Mouse (Mus musculus): ENCODE measurements around the gene Hist1h2ag. TPM values are rescaled to one million over a fixed set of nuclear protein-coding genes. Genes with fewer than 3 reads are reported as not detected.
A peak's percentile ranks its signal among the peaks of the same experiment; 100 is the strongest.
"Not testable (repeated sequence)": the region's sequence is repeated elsewhere in the genome, so short reads cannot be mapped to it uniquely, and the experiment has no call there.

Gene Hist1h2ag
- polyA plus RNA-seq (2014; fragmentation: Nextera tagmentation; extraction: Ambion mirVana), result 71.0 and 82.2 TPM in 2 replicates

GRCm38 (mm10) chr13:22042568-22043502 lies at the start of gene Hist1h2ag, which contains the start of gene Hist1h2bj:
Hist1h2ag (minus strand) TSS chr13:22042944.
Hist1h2bj (plus strand) TSS chr13:22043214.
- Histone ChIP-seq H3K4me3 (ENCODE audit: low read depth, low read length) (peak within 1 kb of the TSS; percentile 46), H3K9ac (peak within 1 kb of the TSS; percentile 63), H3K27ac (ENCODE audit: low read depth) (peak within 1 kb of the TSS; percentile 98), H3K4me2 (peak within 1 kb of the TSS; percentile 80)
- not testable (repeated sequence) for H3K4me1 ChIP-seq (ENCODE audit: insufficient read depth); H3K27me3 ChIP-seq (ENCODE audit: insufficient read depth, low read length); H3K9me3 ChIP-seq (ENCODE audit: low read depth, low read length); H3K36me3 ChIP-seq (ENCODE audit: insufficient read depth)
- under 1% methylated on average over 34 of the region's 80 CpGs for WGBS
- DNase-seq (peak; percentile 99), ATAC-seq (ENCODE audit: insufficient read depth) (peak; percentile 91)

GRCm38 (mm10) chr13:22084140-22084539 lies 41.4 kb upstream of the Hist1h2ag start, which contains the start of gene Vmn1r188:
Vmn1r188 (plus strand) TSS chr13:22084440.
- not testable (repeated sequence) for H3K27me3 ChIP-seq (ENCODE audit: insufficient read depth, low read length); ATAC-seq (ENCODE audit: insufficient read depth); H3K4me3 ChIP-seq (ENCODE audit: low read depth, low read length); H3K4me2 ChIP-seq; H3K36me3 ChIP-seq (ENCODE audit: insufficient read depth); DNase-seq; H3K27ac ChIP-seq (ENCODE audit: low read depth); H3K9ac ChIP-seq; H3K9me3 ChIP-seq (ENCODE audit: low read depth, low read length); H3K4me1 ChIP-seq (ENCODE audit: insufficient read depth)
- 84% methylated on average over 1 of the region's 1 CpGs for WGBS

- H3K4me2 ChIP-seq, result no peak overlapping the region
- no peaks in the 10 kb centered on the region for H3K27me3 ChIP-seq (ENCODE audit: insufficient read depth, low read length)
- H3K9me3 ChIP-seq (ENCODE audit: low read depth, low read length), result no peaks in the 10 kb centered on the region
- WGBS, result 31% methylated on average over 1 of the region's 1 CpGs
- DNase-seq, result no peak
- no peaks in the 10 kb centered on the region for H3K36me3 ChIP-seq (ENCODE audit: insufficient read depth)
- no peak for ATAC-seq (ENCODE audit: insufficient read depth)
- no peak overlapping the region for H3K27ac ChIP-seq (ENCODE audit: low read depth)
- no peak overlapping the region for H3K9ac ChIP-seq
- no peaks in the 10 kb centered on the region for H3K4me1 ChIP-seq (ENCODE audit: insufficient read depth)
- no peak overlapping the region for H3K4me3 ChIP-seq (ENCODE audit: low read depth, low read length)
- TF ChIP-seq CTCF (IDR thresholded peaks at IDR 0.05; ENCODE audit: low read depth), result no peak
These were observed 20.7 kb upstream of the Hist1h2ag start for GRCm38 (mm10) chr13:22063468-22063867.

- 73% methylated on average over 1 of the region's 1 CpGs for WGBS
- H3K27me3 ChIP-seq (ENCODE audit: insufficient read depth, low read length), result no peaks in the 10 kb centered on the region
- ATAC-seq (ENCODE audit: insufficient read depth), result no peak
These were observed 18.7 kb upstream of the Hist1h2ag start for GRCm38 (mm10) chr13:22061422-22061821.

GRCm38 (mm10) chr13:22053754-22054153 lies 11.0 kb upstream of the Hist1h2ag start:
- WGBS, result 92% methylated on average over 1 of the region's 1 CpGs
- Histone ChIP-seq H3K4me3 (ENCODE audit: low read depth, low read length) (no peak overlapping the region), H3K9me3 (ENCODE audit: low read depth, low read length) (no peaks in the 10 kb centered on the region), H3K36me3 (ENCODE audit: insufficient read depth) (no peaks in the 10 kb centered on the region), H3K9ac (no peak overlapping the region), H3K4me2 (no peak overlapping the region), H3K27me3 (ENCODE audit: insufficient read depth, low read length) (no peaks in the 10 kb centered on the region), H3K4me1 (ENCODE audit: insufficient read depth) (no peaks in the 10 kb centered on the region), H3K27ac (ENCODE audit: low read depth) (no peak overlapping the region)
- DNase-seq, result no peak
- no peak for TF ChIP-seq CTCF (IDR thresholded peaks at IDR 0.05; ENCODE audit: low read depth)
- ATAC-seq (ENCODE audit: insufficient read depth), result no peak

More at GRCm38 (mm10) chr13:22061422-22061821, 18.7 kb upstream of the Hist1h2ag start:
- DNase-seq, result no peak
- H3K9me3 ChIP-seq (ENCODE audit: low read depth, low read length), result no peaks in the 10 kb centered on the region
- no peak overlapping the region for H3K27ac ChIP-seq (ENCODE audit: low read depth)
- no peaks in the 10 kb centered on the region for H3K36me3 ChIP-seq (ENCODE audit: insufficient read depth)
- H3K4me3 ChIP-seq (ENCODE audit: low read depth, low read length), result no peak overlapping the region
- H3K4me1 ChIP-seq (ENCODE audit: insufficient read depth), result no peaks in the 10 kb centered on the region
- no peak overlapping the region for H3K9ac ChIP-seq
- TF ChIP-seq CTCF (IDR thresholded peaks at IDR 0.05; ENCODE audit: low read depth), result no peak
- H3K4me2 ChIP-seq, result no peak overlapping the region

- Histone ChIP-seq H3K4me2 (peak overlapping the region; percentile 76), H3K27ac (ENCODE audit: low read depth) (peak overlapping the region; percentile 87), H3K4me1 (ENCODE audit: insufficient read depth) (no peaks in the 10 kb centered on the region), H3K9me3 (ENCODE audit: low read depth, low read length) (no peaks in the 10 kb centered on the region), H3K27me3 (ENCODE audit: insufficient read depth, low read length) (no peaks in the 10 kb centered on the region), H3K9ac (peak overlapping the region; percentile 47), H3K4me3 (ENCODE audit: low read depth, low read length) (peak overlapping the region; percentile 40), H3K36me3 (ENCODE audit: insufficient read depth) (no peaks in the 10 kb centered on the region)
- no peak for DNase-seq
- ATAC-seq (ENCODE audit: insufficient read depth), result no peak
- no peak for TF ChIP-seq CTCF (IDR thresholded peaks at IDR 0.05; ENCODE audit: low read depth)
- WGBS, result 8% methylated on average over 5 of the region's 5 CpGs
These were observed 8.7 kb upstream of the Hist1h2ag start for GRCm38 (mm10) chr13:22051523-22051859.

All from lung, embryonic 14.5 days (tissue).